Mouse (Mus musculus): Measurements from ENCODE around the gene BC017158. TPM values are rescaled to one million over a fixed set of nuclear protein-coding genes. Genes with fewer than 3 reads are reported as not detected.
"Not testable (repeated sequence)": the region's sequence is repeated elsewhere in the genome, so short reads cannot be mapped to it uniquely, and the experiment has no call there.

BC017158 gene
- polyA plus RNA-seq (2017; shearing (Covaris generic)) = 10 to 100 TPM in 1 of 2 experiments, 1 to 10 TPM in 1; 7.2 to 10.5 TPM

DNA sequence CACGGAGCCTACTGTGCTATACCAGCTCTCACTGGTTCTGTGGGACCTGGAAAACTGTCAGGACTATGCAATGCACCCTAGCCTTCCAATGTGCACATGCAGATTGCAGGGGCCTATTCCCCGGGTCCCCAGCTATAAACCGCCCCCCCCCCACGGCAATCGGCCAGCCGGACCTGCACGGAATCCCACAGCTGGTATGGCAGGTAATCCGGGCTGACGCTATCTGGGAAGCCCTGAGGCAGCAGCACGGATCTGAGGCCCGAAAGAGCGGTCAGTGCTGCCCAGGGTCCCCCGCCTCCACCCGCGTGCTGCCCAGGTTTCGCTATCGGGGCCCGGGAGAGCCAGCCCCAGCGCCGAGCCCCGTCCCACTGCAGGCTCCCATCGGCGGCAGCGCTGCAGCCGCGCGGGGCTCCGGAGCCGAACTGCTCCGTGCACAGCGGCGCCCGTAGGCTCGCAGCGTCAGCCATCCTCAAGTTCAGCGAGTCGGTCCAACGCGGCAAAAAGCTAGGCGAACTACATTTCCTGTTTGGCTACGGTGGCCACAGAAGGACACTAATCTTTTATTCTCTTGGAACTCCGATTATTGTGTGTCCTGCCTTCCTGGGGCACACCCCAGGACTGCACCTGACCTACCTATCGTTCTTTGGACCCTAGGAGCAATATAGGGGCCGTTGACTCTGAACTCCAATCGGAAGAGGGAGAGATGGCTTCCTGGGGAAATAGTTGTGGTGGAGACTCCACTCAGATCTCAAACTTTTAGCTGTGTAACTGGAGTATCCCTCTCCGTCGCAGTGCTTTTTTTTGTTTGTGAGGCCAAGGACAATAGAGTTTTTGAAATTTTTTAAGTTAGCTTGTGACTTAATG is at the start of gene BC017158:
TSS of gene BC017158 (minus strand) at position 554 of the 864 bp plus-strand sequence.
- ATAC-seq = peak; percentile 86

GRCm38 (mm10) chr7:128346991-128347390 is 49.0 kb upstream of the BC017158 start:
- no peak for ATAC-seq

DNA sequence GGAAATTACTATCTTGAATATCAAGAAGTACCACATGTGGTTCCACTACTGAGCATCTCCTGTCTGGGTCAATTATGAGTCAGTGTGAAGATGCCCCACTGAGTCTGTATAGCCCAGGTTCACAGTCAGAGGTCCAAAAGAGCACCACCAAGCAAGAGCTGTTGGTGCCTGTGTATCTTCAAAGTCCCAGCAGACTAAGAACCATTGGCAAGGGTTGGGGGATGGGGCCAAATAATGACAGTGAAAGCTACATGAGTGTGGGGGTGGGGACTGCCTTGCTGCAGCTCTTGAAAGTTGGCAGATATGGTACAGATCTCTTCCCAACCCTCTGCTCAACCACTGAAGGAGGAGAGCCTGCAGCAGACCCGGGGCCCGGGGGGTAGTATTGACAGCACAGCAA is 48.6 kb upstream of the BC017158 start:
- ATAC-seq = peak; percentile 45

GRCm38 (mm10) chr7:128345691-128346090 is 47.7 kb upstream of the BC017158 start:
- ATAC-seq = no peak

DNA sequence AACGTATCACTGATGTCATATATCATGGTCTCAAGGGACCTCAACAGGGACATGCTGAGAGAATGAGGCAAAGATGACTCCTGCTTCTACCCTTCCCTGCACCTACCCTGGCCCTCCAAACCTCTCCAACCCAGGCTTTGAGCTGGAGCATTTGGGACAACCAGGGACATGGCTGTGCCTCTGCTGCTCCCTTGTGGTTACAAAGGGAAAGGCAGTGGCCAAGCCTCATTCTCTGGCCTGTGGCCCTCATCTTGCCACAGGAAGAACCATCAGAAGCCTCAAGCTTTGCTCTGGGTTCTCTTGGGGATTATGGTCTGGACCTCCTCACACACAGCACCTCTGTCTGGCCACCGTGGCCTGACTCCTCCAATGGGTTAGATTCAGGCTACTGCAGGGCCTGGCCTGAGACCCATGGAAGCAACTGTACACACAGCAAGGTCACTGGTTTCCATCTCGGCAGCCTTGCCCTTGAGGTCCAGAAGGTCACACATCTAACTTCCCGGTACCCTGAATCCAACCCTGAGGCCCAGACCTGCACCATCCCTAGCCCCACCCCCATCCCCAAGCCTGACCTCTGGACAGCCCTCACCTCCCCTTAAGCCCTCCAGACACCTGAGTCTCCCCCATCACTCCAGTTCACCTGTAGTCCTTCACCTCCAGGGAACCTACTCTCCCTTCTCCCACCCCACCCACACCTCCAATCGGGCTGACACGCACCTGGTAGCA is 47.1 kb upstream of the BC017158 start:
- no peak for ATAC-seq

GRCm38 (mm10) chr7:128344488-128344887 is 46.5 kb upstream of the BC017158 start:
- no peak for ATAC-seq

DNA sequence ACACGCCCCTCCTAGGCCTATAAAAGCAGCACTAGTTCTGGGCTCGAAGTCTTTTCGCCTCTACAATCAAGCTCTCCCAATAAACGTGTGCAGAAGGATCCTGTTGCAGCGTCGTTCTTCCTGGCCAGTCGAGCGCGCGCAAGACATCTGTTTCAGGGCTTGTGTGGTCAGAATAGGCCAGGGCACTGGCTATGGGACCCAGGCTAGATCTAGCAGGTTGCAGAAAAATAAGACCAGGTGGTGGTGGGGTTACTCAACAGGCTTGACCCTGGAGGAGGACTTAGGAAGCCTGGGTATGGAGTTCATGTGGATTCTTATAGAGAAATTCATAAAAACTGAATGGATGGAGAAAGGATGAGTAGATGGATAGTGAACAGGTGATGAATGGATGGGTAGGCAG is 44.7 kb upstream of the BC017158 start:
- ATAC-seq = not testable (repeated sequence)

DNA sequence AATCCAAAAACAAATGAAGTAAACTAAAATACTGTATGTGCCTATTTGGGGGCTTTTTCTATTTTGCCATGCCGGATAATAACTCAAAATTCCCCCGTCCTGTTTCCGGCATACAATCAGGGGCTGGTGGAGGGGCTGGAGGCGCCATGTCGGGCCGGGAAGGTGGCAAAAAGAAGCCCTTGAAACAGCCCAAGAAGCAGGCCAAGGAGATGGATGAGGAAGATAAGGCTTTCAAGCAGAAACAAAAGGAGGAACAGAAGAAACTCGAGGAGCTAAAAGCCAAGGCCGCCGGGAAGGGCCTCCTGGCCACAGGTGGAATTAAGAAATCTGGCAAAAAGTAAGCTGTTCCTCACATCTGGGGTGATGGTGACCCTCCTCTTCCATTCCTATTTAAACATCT is 42.4 kb upstream of the BC017158 start:
- ATAC-seq = not testable (repeated sequence)

GRCm38 (mm10) chr7:128332896-128333295 is 34.9 kb upstream of the BC017158 start:
- no peak for ATAC-seq

GRCm38 (mm10) chr7:128330981-128331380 is 33.0 kb upstream of the BC017158 start:
- ATAC-seq = no peak

GRCm38 (mm10) chr7:128324977-128325376 is 27.0 kb upstream of the BC017158 start:
- ATAC-seq = no peak

- no peak for ATAC-seq
Observed at GRCm38 (mm10) chr7:128321260-128321659, 23.3 kb upstream of the BC017158 start.

GRCm38 (mm10) chr7:128320219-128320816 is 22.3 kb upstream of the BC017158 start:
- no peak for ATAC-seq

DNA sequence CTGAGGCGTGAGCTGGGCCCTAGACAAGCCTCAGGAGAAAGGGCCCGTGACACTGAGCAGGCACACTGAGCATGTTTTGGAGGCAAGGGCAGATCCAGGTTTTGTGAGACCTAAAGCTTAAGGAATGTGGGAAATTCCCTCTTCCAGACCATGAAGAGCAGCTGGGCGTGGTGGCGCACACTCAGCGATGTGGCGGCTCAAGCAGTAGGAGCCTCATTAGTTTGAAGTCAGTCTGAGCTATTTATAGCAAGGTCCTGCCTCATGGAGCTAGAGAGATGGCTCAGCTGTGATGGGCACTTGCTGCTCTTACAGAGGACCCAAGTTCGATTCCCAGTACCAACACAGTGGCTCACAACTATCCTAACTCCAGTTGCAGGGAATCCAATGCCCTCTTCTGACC is 21.2 kb upstream of the BC017158 start:
- ATAC-seq = no peak

DNA sequence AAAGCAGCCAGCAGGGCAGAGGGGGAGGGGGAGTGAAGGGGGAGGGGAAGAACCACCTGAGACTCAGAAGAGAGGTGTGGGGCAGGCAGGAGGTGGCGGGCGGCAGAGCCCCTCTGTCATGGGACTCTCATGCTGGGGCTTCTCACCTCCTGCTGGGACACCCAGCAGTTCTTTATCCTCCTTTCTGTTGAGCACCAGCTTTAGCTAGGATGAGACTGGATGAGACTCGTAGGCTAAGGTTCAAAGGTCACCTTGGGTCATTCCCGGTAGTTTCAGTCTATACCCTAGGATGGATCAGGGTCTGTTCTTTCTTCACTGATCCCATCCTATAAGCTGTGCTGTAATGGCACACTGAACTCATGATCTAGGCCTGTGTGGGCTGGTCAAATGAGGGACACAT is 19.0 kb upstream of the BC017158 start:
- no peak for ATAC-seq

- ATAC-seq = no peak
Observed at GRCm38 (mm10) chr7:128314491-128314890, 16.5 kb upstream of the BC017158 start.

- ATAC-seq = no peak
Observed at GRCm38 (mm10) chr7:128313601-128314000, 15.6 kb upstream of the BC017158 start.

DNA sequence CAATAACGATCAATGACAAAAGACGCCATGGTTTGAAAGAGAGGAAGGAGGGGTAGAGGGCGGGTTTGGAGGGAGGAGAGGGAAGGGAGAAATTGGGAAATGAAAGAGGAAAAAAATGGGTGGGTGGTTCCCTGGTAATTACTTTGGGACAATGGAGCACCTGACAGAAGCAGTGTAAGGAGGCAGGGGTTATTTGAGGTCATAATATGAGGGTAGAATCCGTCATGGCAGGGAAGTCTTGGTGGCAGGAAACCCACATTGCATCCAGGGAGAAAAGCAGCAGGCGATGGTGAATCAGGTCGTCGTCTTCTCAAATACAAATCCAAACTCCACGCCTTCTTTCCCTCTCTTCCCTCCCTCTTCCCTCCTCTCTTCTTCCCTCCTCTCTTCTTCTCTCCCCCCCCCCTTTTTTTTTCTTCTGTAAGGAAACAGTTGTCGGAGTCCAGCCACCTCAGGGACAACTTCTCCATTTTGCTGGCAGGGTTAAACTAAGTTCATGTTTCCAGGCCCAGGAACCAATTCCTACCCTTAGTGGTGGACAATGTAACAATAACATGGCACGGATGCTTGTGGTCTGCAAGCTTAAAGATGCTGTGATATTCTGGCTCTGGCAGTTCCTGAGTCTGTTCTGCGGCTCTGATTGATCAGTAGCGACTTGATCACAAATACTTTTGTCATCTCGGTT is 14.5 kb upstream of the BC017158 start:
- no peak for ATAC-seq

DNA sequence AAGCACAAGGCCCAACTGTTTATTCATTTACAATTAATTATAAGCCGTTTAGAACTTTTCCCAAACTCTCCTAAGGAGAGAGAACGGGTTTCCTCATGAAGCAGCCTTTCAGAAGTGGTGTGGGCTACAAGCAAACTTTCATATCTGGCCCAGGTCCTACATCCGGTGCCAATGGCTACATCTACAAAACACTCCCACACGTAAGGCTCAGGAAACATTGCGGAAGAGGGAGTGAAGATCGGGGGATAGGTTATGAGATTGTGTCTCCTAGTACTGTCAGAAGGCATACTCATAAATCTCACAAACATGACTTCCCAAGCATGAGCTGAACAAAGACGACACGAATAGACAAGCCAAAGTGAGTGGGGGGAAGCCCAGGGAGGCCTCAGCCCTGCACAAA is 13.8 kb upstream of the BC017158 start:
- no peak for ATAC-seq

- ATAC-seq = no peak
Observed at GRCm38 (mm10) chr7:128311263-128311662, 13.3 kb upstream of the BC017158 start.

DNA sequence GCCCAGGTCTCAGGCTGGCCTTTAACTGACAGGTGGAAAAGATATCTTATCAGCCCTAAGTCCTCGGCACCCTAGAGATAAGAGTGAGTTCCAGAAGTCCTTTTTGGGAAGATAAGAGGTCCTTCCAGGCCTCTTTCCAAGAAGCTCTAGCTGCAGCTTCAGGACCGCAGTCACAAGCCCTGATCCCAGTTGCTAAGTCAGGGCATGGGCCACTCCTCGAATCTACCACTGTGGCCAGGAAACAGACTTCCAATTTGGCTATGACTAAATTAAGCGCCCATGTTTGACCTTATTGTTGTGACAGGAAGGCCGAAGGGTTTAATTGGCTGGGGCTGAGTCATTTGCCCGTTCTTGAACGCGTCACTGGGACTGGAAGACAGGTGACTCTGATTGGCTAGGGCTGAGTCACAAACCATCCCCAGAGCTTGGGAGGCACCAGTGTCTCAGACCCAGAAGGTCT is 12.3 kb upstream of the BC017158 start:
- ATAC-seq = no peak

GRCm38 (mm10) chr7:128309776-128310175 is 11.8 kb upstream of the BC017158 start:
- ATAC-seq = no peak

GRCm38 (mm10) chr7:128309216-128309615 is 11.2 kb upstream of the BC017158 start:
- ATAC-seq = no peak
